Mouse (Mus musculus) C3H10T1/2 (cell line): ENCODE measurements around the gene Apol7c. TPM values are rescaled to one million over a fixed set of nuclear protein-coding genes. Genes with fewer than 3 reads are reported as not detected.

Experiments
- polyA plus RNA-seq, 2 experiments: library from polyadenylated mRNA; unstranded; fragments of >200 nt; fragmentation: generic; extraction: Trizol; gene quantifications; one replicate each; pipeline ENCODE4 v1.2.1; 2012; ENCODE audit warnings: missing spikeins in 2 of 2

Gene Apol7c
- polyA plus RNA-seq = not detected

GRCm38 (mm10) chr15:77533216-77533615 is at the start of gene Apol7c:
Gene Apol7c (minus strand): TSS chr15:77533316.

GRCm38 (mm10) chr15:77561792-77562191 is 28.7 kb upstream of the Apol7c start, which contains the start of gene 1700025B11Rik:
Gene 1700025B11Rik (minus strand): TSS chr15:77561892.

GRCm38 (mm10) chr15:77507966-77508365 is 25.1 kb downstream of the Apol7c start, which contains the start of gene Apol11a:
Gene Apol11a (plus strand): TSS chr15:77508271.

GRCm38 (mm10) chr15:77476693-77477092 is 56.4 kb downstream of the Apol7c start, which contains the start of gene Apol10a:
Gene Apol10a (plus strand): TSS chr15:77477047.

Other genes with a start within 250 kb of the Apol7c start
- 10 to 100 TPM in 1 of 2 experiments, 1 to 10 TPM in 1; 9.3 to 77.7 TPM for gene Rbfox2, start 226.3 kb downstream of the Apol7c start, polyA plus RNA-seq
- gene Apol7a, start 134.2 kb downstream of the Apol7c start, polyA plus RNA-seq = 1 to 10 TPM in 1 of 2 experiments, under 1 TPM in 1; 0.19 to 1.6 TPM
- gene Apol9a, start 122.2 kb downstream of the Apol7c start, polyA plus RNA-seq = 10 to 100 TPM; 13.5 to 90.2 TPM
- not detected for gene Apol7b, start 85.8 kb downstream of the Apol7c start, polyA plus RNA-seq
- not detected for gene Apol10a, start 56.3 kb downstream of the Apol7c start, polyA plus RNA-seq
- gene Apol11a, start 25.0 kb downstream of the Apol7c start, polyA plus RNA-seq = under 1 TPM; 0.04 to 0.12 TPM
- gene 1700025B11Rik, start 28.6 kb upstream of the Apol7c start, polyA plus RNA-seq = not detected
- gene Apol10b, start 62.8 kb upstream of the Apol7c start, polyA plus RNA-seq = 1 to 10 TPM in 1 of 2 experiments, under 1 TPM in 1; 0.25 to 3.8 TPM
- not detected for gene Gm36245, start 65.9 kb upstream of the Apol7c start, polyA plus RNA-seq
- not detected for gene Apol11b, start 110.0 kb upstream of the Apol7c start, polyA plus RNA-seq
- gene Apol7e, start 165.5 kb upstream of the Apol7c start, polyA plus RNA-seq = not detected
- gene Apol9b, start 195.7 kb upstream of the Apol7c start, polyA plus RNA-seq = 10 to 100 TPM in 1 of 2 experiments, 1 to 10 TPM in 1; 5.1 to 43.6 TPM
- gene Apol8, start 223.7 kb upstream of the Apol7c start, polyA plus RNA-seq = under 1 TPM; 0.06 to 0.59 TPM